ENCODE assay signal across 16 mouse cellular contexts in the genomic region with DNA sequence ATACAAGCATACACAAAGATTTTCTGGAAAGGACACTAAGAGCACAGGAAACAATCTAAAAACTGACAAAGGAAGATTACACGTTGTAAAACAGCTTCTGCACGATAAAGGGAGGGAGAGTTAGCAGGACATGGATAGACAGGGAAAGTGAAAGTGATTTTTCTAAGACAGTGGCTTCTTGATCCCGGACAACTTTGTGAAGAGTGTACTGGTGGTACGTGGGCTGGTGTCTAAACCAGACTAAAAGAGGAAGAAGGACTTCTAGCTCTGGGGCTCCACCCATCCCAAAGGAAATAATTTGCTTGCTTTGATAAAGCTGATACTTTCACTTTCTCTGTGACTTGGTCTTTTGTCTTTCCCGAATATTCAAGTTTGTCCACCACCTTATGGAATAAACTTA. TPM values are rescaled to one million over a fixed set of nuclear protein-coding genes. Genes with fewer than 3 reads are reported as not detected.
DNase-seq lines count a peak whose midpoint lies in the region; ATAC-seq and TF ChIP-seq lines count a peak whose summit lies in the region.
"Had no signal": no experiment of that assay in that cellular context is flagged by ENCODE, and none has a peak within 500 bp of the region (broad histone marks: within the 10 kb centered on the region; RNA-seq: fewer than 3 reads in every experiment).

No protein-coding gene starts in this region.

- no peaks in the 10 kb centered on the region for H3K36me3 ChIP-seq in intestine, postnatal 0 days (ENCODE audit: control insufficient read depth, insufficient read depth)
- H3K36me3 ChIP-seq in intestine, embryonic 15.5 days = no peaks in the 10 kb centered on the region
- no peaks in the 10 kb centered on the region for H3K36me3 ChIP-seq in liver, embryonic 11.5 days (ENCODE audit: control insufficient read depth, insufficient read depth, low read length)
- H3K36me3 ChIP-seq: embryonic facial prominence, embryonic 12.5 days; hindbrain, embryonic 13.5 days; midbrain, embryonic 12.5 days had no signal

- no peak overlapping the region for H3K4me3 ChIP-seq in intestine, postnatal 0 days (ENCODE audit: low read depth, low read length)
- no peak overlapping the region for H3K4me3 ChIP-seq in intestine, embryonic 15.5 days (replicated peaks)
- peak overlapping the region; percentile 10; the same call in 1 of the 2 replicates for H3K4me3 ChIP-seq in liver, embryonic 11.5 days (ENCODE audit: low read depth, low read length)
- no peak overlapping the region for H3K4me3 ChIP-seq in cerebellum, adult 2 months (replicated peaks; ENCODE audit: insufficient read depth, low read depth, low read length)
- H3K4me3 ChIP-seq: embryonic facial prominence, embryonic 12.5 days; hindbrain, embryonic 13.5 days; midbrain, embryonic 12.5 days had no signal

- no peaks in the 10 kb centered on the region for H3K27me3 ChIP-seq in intestine, postnatal 0 days (replicated peaks; ENCODE audit: control insufficient read depth, insufficient read depth, low read length)
- H3K27me3 ChIP-seq in intestine, embryonic 15.5 days (replicated peaks) = no peaks in the 10 kb centered on the region
- H3K27me3 ChIP-seq in liver, embryonic 11.5 days (replicated peaks; ENCODE audit: control insufficient read depth, insufficient read depth, low read length) = no peaks in the 10 kb centered on the region
- H3K27me3 ChIP-seq in cerebellum, adult 2 months (ENCODE audit: control insufficient read depth, insufficient read depth, low read length) = no peaks in the 10 kb centered on the region
- H3K27me3 ChIP-seq: embryonic facial prominence, embryonic 12.5 days; hindbrain, embryonic 13.5 days; midbrain, embryonic 12.5 days had no signal

- TF ChIP-seq POLR2A in cerebellum, adult 2 months (IDR thresholded peaks at IDR 0.05; ENCODE audit: borderline replicate concordance, insufficient read depth, low read length) = no peak

- 36% methylated on average over 5 of the region's 5 CpGs for WGBS in intestine, postnatal 0 days
- WGBS in intestine, embryonic 15.5 days = 52% methylated on average over 5 of the region's 5 CpGs
- 39% methylated on average over 5 of the region's 5 CpGs for WGBS in liver, embryonic 11.5 days
- WGBS in cerebellum, adult 2 months = 74% methylated on average over 5 of the region's 5 CpGs

- H3K4me1 ChIP-seq in intestine, postnatal 0 days (replicated peaks; ENCODE audit: control insufficient read depth, insufficient read depth, low read length) = no peaks in the 10 kb centered on the region
- H3K4me1 ChIP-seq in intestine, embryonic 15.5 days (replicated peaks) = no peaks in the 10 kb centered on the region
- H3K4me1 ChIP-seq in liver, embryonic 11.5 days (replicated peaks; ENCODE audit: control insufficient read depth, insufficient read depth, low read length) = no peaks in the 10 kb centered on the region
- no peaks in the 10 kb centered on the region for H3K4me1 ChIP-seq in cerebellum, adult 2 months (ENCODE audit: control insufficient read depth, insufficient read depth, low read length)
- H3K4me1 ChIP-seq: embryonic facial prominence, embryonic 12.5 days; hindbrain, embryonic 13.5 days; midbrain, embryonic 12.5 days had no signal

- H3K27ac ChIP-seq in intestine, postnatal 0 days (ENCODE audit: low read depth, low read length) = no peak overlapping the region
- no peak overlapping the region for H3K27ac ChIP-seq in intestine, embryonic 15.5 days
- no peak overlapping the region for H3K27ac ChIP-seq in liver, embryonic 11.5 days (ENCODE audit: low read depth, low read length)
- no peak overlapping the region for H3K27ac ChIP-seq in cerebellum, adult 2 months (ENCODE audit: insufficient read depth, low read length)
- H3K27ac ChIP-seq: embryonic facial prominence, embryonic 12.5 days; hindbrain, embryonic 13.5 days; midbrain, embryonic 12.5 days had no signal

- ATAC-seq in intestine, postnatal 0 days = no peak
- no peak for ATAC-seq in intestine, embryonic 15.5 days
- ATAC-seq in liver, embryonic 11.5 days (replicated peaks; ENCODE audit: low FRiP score) = no peak
- peak; percentile 94 for ATAC-seq in megakaryocyte progenitor cell, adult 5-6 weeks (replicated peaks; ENCODE audit: poor library complexity)
- ATAC-seq: forebrain, postnatal 0 days had no signal

- no peak overlapping the region for H3K9ac ChIP-seq in intestine, postnatal 0 days (ENCODE audit: low read depth, low read length)
- no peak overlapping the region for H3K9ac ChIP-seq in intestine, embryonic 15.5 days
- no peak overlapping the region for H3K9ac ChIP-seq in liver, embryonic 11.5 days (ENCODE audit: low read depth, low read length)
- H3K9ac ChIP-seq: embryonic facial prominence, embryonic 12.5 days; forebrain, postnatal 0 days; hindbrain, embryonic 13.5 days; midbrain, embryonic 12.5 days had no signal

- peak; percentile 44 for DNase-seq in MEL-GATA-1-ER (ENCODE audit: extremely low read depth, low read depth)
- DNase-seq in liver, embryonic 11.5 days (ENCODE audit: low spot score) = no peak
- DNase-seq in urinary bladder, postnatal 36 days (ENCODE audit: low spot score in 2 of 2) = no peak
- DNase-seq in cerebellum, adult 2 months = no peak
- no peak for DNase-seq in urinary bladder, postnatal 25 days (ENCODE audit: low spot score)
- DNase-seq: adrenal gland, postnatal 25 days; cerebellum, adult 8-10 months; forebrain, postnatal 0 days; kidney, postnatal 4 days; left cerebral cortex, postnatal 4 days had no signal

- H3K9me3 ChIP-seq in intestine, postnatal 0 days (ENCODE audit: control insufficient read depth) = no peaks in the 10 kb centered on the region
- H3K9me3 ChIP-seq in intestine, embryonic 15.5 days = no peaks in the 10 kb centered on the region
- H3K9me3 ChIP-seq in liver, embryonic 11.5 days (ENCODE audit: control insufficient read depth, low read length) = no peaks in the 10 kb centered on the region
- H3K9me3 ChIP-seq: embryonic facial prominence, embryonic 12.5 days; hindbrain, embryonic 13.5 days; midbrain, embryonic 12.5 days had no signal

- TF ChIP-seq CTCF in intestine, postnatal 0 days (IDR thresholded peaks at IDR 0.05; ENCODE audit: low read depth) = no peak
- TF ChIP-seq CTCF in cerebellum, adult 2 months (IDR thresholded peaks at IDR 0.05; ENCODE audit: borderline replicate concordance, insufficient read depth, low read depth, low read length) = no peak

- peak overlapping the region; percentile 43 for H3K4me2 ChIP-seq in intestine, postnatal 0 days (replicated peaks; ENCODE audit: low read depth)
- H3K4me2 ChIP-seq in intestine, embryonic 15.5 days (replicated peaks) = no peak overlapping the region
- peak overlapping the region; percentile 35 for H3K4me2 ChIP-seq in liver, embryonic 11.5 days
- H3K4me2 ChIP-seq: embryonic facial prominence, embryonic 12.5 days; hindbrain, embryonic 13.5 days; midbrain, embryonic 12.5 days had no signal

RNA-seq across cellular contexts. Expression of gene Ccdc160, which starts 7.1 kb away (rescaled TPM):
- polyA plus RNA-seq in intestine, postnatal 0 days (2015; fragmentation: Nextera tagmentation; extraction: Ambion mirVana) = 5.2 and 6.2 TPM in 2 replicates
- polyA plus RNA-seq in intestine, embryonic 15.5 days (2015; fragmentation: Nextera tagmentation; extraction: Ambion mirVana) = 4.3 and 4.6 TPM in 2 replicates
- 0.69 and 0.92 TPM in 2 replicates for polyA plus RNA-seq in liver, embryonic 11.5 days (2014; fragmentation: Nextera tagmentation; extraction: Ambion mirVana)
- total RNA-seq in megakaryocyte progenitor cell, adult 5-6 weeks (2015) = not detected in 2 replicates
- total RNA-seq in megakaryocyte progenitor cell, adult 5-6 weeks (2017) = not detected in 2 replicates
- 2.7 and 3.1 TPM in 2 replicates for polyA plus RNA-seq in cerebellum, adult 2 months (2012; rRNA removed)
